Mouse (Mus musculus) midbrain, postnatal 0 days (tissue): Measurements from ENCODE around the gene Spopl. TPM values are rescaled to one million over a fixed set of nuclear protein-coding genes. Genes with fewer than 3 reads are reported as not detected.

Source experiments
- ATAC-seq: fragments of 200-750 bp; cut with Nextera tagmentation; 2 replicates; pipeline ENCODE4 v1.8.0; 2017; ENCODE audit warnings: moderate number of reproducible peaks, mild to moderate bottlenecking, moderate TSS enrichment, moderate library complexity; ENCODE audit not compliant: low FRiP score
- DNase-seq: peaks from one replicate; pipeline ENCODE4 v3.0.0-alpha.2; 2015; ENCODE audit warnings: low spot score
- H3K27ac ChIP-seq: fragments of 300-500 bp; sonication (generic); 2 replicates; pipeline ENCODE4 v1.5.1; 2014; ENCODE audit warnings: low read depth, mild to moderate bottlenecking, low read length, mixed read lengths
- H3K27me3 ChIP-seq: fragments of 300-500 bp; sonication (generic); 2 replicates; pipeline ENCODE4 v1.6.1; 2014; ENCODE audit warnings: low read length, control low read depth, mixed read lengths; ENCODE audit not compliant: insufficient read depth
- H3K36me3 ChIP-seq: fragments of 300-500 bp; sonication (generic); 2 replicates; pipeline ENCODE4 v1.6.1; 2014; ENCODE audit warnings: low read length, control low read depth, mixed read lengths; ENCODE audit not compliant: insufficient read depth
- H3K4me1 ChIP-seq: fragments of 300-500 bp; sonication (generic); 2 replicates; pipeline ENCODE4 v1.6.1; 2014; ENCODE audit warnings: mild to moderate bottlenecking, control low read depth, antibody characterized with exemption, low read length, mixed read lengths; ENCODE audit not compliant: insufficient read depth
- H3K4me2 ChIP-seq: fragments of 300-500 bp; sonication (generic); 2 replicates; pipeline ENCODE4 v1.6.1; 2014; ENCODE audit warnings: low read depth, mild to moderate bottlenecking, low read length, mixed read lengths; ENCODE audit not compliant: poor library complexity, severe bottlenecking
- H3K4me3 ChIP-seq: fragments of 300-500 bp; sonication (generic); 2 replicates; pipeline ENCODE4 v1.5.1; 2014; ENCODE audit warnings: low read depth, mild to moderate bottlenecking, low read length, moderate library complexity
- H3K9ac ChIP-seq: fragments of 300-500 bp; sonication (generic); replicated peaks from 2 replicates; pipeline ENCODE4 v1.6.1; 2014; ENCODE audit warnings: mild to moderate bottlenecking, low read length, moderate library complexity, mixed read lengths; ENCODE audit not compliant: poor library complexity, severe bottlenecking
- H3K9me3 ChIP-seq: fragments of 300-500 bp; sonication (generic); 2 replicates; pipeline ENCODE4 v1.6.1; 2016; ENCODE audit warnings: low read length, control low read depth
- CTCF ChIP-seq: IDR thresholded peaks from 2 replicates; pipeline ENCODE4 v1.5.1; 2016; ENCODE audit warnings: antibody characterized with exemption, mild to moderate bottlenecking
- WGBS: fragments of 180-500 bp; shearing (Covaris S2); extraction: QIAGEN DNeasy Blood & Tissue Kit; methylation state at CpG from one replicate; pipeline ENCODE4 v1.1.7; 2014; 5-methylcytosine and 5-hydroxymethylcytosine counted together
- polyA plus RNA-seq: library from polyadenylated mRNA; unstranded; fragments of >200 nt; fragmentation: Nextera tagmentation; extraction: Ambion mirVana; gene quantifications from 2 replicates; pipeline ENCODE4 v1.2.1, GENCODE M21; 2015
- total RNA-seq: library from RNA; depleted of rRNA; stranded (reverse); fragments of >200 nt; gene quantifications from 2 replicates; pipeline ENCODE4 v1.2.3, GENCODE M21; 2014

Spopl gene
- total and polyA plus RNA-seq, 2 experiments from 2014 or later: 8.7 to 14.0 TPM

DNA sequence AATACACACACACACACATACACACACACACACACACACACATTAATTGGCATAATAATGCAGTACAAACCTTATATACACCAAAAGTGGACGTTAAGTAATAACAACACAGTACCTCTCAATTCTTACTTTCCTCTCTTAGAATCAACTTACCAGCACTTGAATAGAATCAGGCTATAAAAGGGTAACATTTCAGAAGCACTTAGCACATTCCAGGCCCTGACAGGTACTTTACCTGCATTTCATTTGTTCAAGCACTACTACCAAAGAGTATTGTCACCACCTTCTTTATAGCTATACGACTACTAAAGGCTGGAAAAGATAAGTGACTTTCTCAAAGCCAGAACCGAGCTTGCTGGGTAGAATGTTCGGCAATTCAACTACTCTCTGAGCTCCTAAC is 1.3 kb downstream of the Spopl start:
- Histone ChIP-seq H3K4me1 (peaks cover 9% of the 10 kb centered on the region; the same call in 1 of the 2 replicates), H3K36me3 (no peaks in the 10 kb centered on the region), H3K4me3 (peak overlapping the region; percentile 70; the same call in 1 of the 2 replicates), H3K9me3 (no peaks in the 10 kb centered on the region), H3K27ac (no peak overlapping the region), H3K4me2 (peak overlapping the region; percentile 66), H3K27me3 (peaks cover 16% of the 10 kb centered on the region), H3K9ac (no peak overlapping the region)
- no peak for TF ChIP-seq CTCF
- no peak for ATAC-seq
- WGBS: 90% methylated on average over 4 of the region's 4 CpGs
- no peak for DNase-seq

DNA sequence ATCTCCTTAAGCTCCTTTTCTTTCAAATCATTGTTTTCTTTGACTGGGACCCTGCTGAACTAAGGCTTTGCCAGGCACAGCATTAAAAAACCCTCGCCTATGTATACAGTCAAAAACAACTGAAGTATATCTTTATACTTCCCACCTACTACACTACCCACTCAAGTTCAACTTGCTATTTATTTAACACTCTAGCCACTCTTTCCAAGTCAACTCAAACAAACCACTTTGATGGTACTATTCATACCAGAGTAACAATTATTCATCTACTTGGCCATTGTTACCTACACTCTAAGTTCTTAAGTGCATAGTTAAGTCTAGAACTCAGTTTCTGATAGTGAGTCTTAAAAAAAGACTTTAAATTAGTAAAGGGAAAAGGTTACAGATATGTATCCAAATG is 3.1 kb downstream of the Spopl start:
- no peak for TF ChIP-seq CTCF
- Histone ChIP-seq H3K4me1 (peaks cover 9% of the 10 kb centered on the region; the same call in 1 of the 2 replicates), H3K27me3 (peaks cover 8% of the 10 kb centered on the region; the same call in 1 of the 2 replicates), H3K9ac (no peak overlapping the region), H3K4me3 (no peak overlapping the region), H3K36me3 (no peaks in the 10 kb centered on the region), H3K4me2 (no peak overlapping the region), H3K27ac (no peak overlapping the region), H3K9me3 (no peaks in the 10 kb centered on the region)
- 100% methylated on average over 1 of the region's 1 CpGs for WGBS
- DNase-seq: no peak
- ATAC-seq: no peak

GRCm38 (mm10) chr2:23565081-23565801 is 6.7 kb downstream of the Spopl start:
- Histone ChIP-seq H3K9me3 (no peaks in the 10 kb centered on the region), H3K27me3 (no peaks in the 10 kb centered on the region), H3K9ac (no peak overlapping the region), H3K4me3 (no peak overlapping the region), H3K4me1 (0 out of 2 replicates have a peak, but pooled peaks cover 2% of the 10 kb centered on the region), H3K27ac (no peak overlapping the region), H3K4me2 (no peak overlapping the region), H3K36me3 (no peaks in the 10 kb centered on the region)
- DNase-seq (no peak), ATAC-seq (no peak)
- TF ChIP-seq CTCF: no peak
- WGBS: 94% methylated on average over 2 of the region's 2 CpGs

DNA sequence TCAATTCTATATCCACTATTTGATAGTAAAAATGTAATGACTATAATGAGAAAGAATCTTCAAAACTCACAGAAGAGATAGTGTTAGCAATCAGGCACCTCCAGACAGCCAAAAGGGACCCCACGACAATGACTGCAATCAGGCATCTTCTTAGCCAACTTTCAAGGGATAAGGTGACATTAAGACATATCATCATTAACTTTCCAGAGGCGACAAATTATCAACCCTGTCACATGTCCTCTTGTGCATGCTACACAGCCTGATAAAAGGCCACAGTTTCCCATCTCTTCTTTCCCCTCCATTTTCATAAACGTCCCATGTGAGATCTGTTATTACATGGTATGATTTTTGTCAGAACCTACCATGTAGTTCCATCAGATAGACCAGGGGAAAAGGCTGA is 9.0 kb downstream of the Spopl start:
- H3K4me3 ChIP-seq: no peak overlapping the region
- DNase-seq: no peak
- H3K27me3 ChIP-seq: no peaks in the 10 kb centered on the region
- no peak overlapping the region for H3K27ac ChIP-seq
- H3K9ac ChIP-seq: no peak overlapping the region
- TF ChIP-seq CTCF: no peak
- no peak for ATAC-seq
- 94% methylated on average over 3 of the region's 3 CpGs for WGBS
- no peak overlapping the region for H3K4me2 ChIP-seq
- H3K9me3 ChIP-seq: no peaks in the 10 kb centered on the region
- H3K36me3 ChIP-seq: no peaks in the 10 kb centered on the region
- no peaks in the 10 kb centered on the region for H3K4me1 ChIP-seq

DNA sequence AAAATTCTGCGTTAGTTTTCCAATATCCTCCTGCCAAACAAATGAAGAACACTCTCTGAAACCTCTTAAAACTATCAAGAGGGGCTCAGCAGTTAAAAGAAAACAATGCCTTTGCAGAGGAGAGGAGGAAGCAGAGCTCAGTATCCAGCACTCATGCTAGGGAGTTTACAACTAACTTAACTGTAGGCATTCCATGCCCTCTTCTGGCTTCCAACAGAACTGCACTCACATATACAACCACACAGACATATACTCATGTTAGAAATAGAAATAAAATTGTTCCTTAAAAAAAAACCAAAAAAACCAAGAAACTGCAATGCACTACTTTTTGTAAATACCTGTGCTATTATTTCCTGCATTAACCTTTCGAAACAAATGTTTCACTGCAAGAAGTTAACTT is 12.7 kb downstream of the Spopl start:
- Histone ChIP-seq H3K36me3 (no peaks in the 10 kb centered on the region), H3K27ac (no peak overlapping the region), H3K9me3 (no peaks in the 10 kb centered on the region), H3K4me3 (no peak overlapping the region), H3K4me2 (no peak overlapping the region), H3K9ac (no peak overlapping the region), H3K27me3 (no peaks in the 10 kb centered on the region), H3K4me1 (no peaks in the 10 kb centered on the region)
- WGBS: 94% methylated on average over 2 of the region's 2 CpGs
- DNase-seq (no peak), ATAC-seq (no peak)
- peak; percentile 39 for TF ChIP-seq CTCF

DNA sequence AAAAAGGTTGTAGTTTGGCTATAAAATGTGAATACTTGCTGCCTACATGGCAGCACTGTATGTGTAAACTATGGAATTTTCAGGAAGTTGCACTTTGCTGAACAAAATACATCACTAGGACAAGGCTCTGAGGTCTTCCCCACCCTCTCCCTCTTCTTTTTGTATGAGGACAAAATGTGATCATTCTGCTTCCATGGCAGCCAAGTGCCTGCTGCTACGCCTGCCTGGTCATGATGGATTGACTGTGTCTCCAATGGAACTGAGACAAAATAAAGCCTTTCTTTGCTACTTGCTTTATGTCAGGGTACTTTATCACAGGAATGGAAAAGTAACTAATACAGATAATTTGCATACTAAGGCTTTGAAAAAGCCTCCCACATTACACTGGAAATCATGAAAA is 20.7 kb downstream of the Spopl start:
- Histone ChIP-seq H3K27ac (no peak overlapping the region), H3K4me1 (no peaks in the 10 kb centered on the region), H3K4me2 (no peak overlapping the region), H3K27me3 (no peaks in the 10 kb centered on the region), H3K36me3 (no peaks in the 10 kb centered on the region), H3K4me3 (no peak overlapping the region), H3K9me3 (no peaks in the 10 kb centered on the region), H3K9ac (no peak overlapping the region)
- ATAC-seq: no peak
- no peak for TF ChIP-seq CTCF
- DNase-seq: no peak
- 57% methylated on average over 1 of the region's 1 CpGs for WGBS
